9 mouse cellular contexts compared by ENCODE assay signal in genomic region chr9:123496665-123497064, GRCm38 (mm10). TPM values are rescaled to one million over a fixed set of nuclear protein-coding genes. Genes with fewer than 3 reads are reported as not detected.
DNase-seq lines count a peak whose midpoint lies in the region; ATAC-seq lines count a peak whose summit lies in the region.
"Had no signal": no experiment of that assay in that cellular context is flagged by ENCODE, and none has a peak within 500 bp of the region (broad histone marks: within the 10 kb centered on the region; RNA-seq: fewer than 3 reads in every experiment).

No protein-coding gene starts in this region.

- intact Hi-C loops in heart, postnatal 14 days (cut with DNase I): no loop called here

- H3K27ac ChIP-seq in heart, embryonic 14.5 days (replicated peaks in 1 of 2; ENCODE audit: control insufficient read depth in 1 of 2, insufficient read depth in 1 of 2, low read depth in 2 of 2, low read length in 2 of 2): no peak overlapping the region
- peak overlapping the region; percentile 15; the same call in 1 of the 2 replicates for H3K27ac ChIP-seq in intestine, embryonic 15.5 days
- H3K27ac ChIP-seq: midbrain, embryonic 12.5 days had no signal

- H3K4me2 ChIP-seq in heart, embryonic 14.5 days (ENCODE audit: low read length): peak overlapping the region; percentile 54
- peak overlapping the region; percentile 41 for H3K4me2 ChIP-seq in intestine, embryonic 15.5 days (replicated peaks)
- H3K4me2 ChIP-seq: midbrain, embryonic 12.5 days had no signal

- H3K27me3 ChIP-seq in heart, embryonic 14.5 days (ENCODE audit: control insufficient read depth, insufficient read depth, low read length): no peaks in the 10 kb centered on the region
- no peaks in the 10 kb centered on the region for H3K27me3 ChIP-seq in intestine, embryonic 15.5 days (replicated peaks)
- H3K27me3 ChIP-seq: midbrain, embryonic 12.5 days had no signal

- H3K9me3 ChIP-seq in heart, embryonic 14.5 days (ENCODE audit: control insufficient read depth, low read length): no peaks in the 10 kb centered on the region
- no peaks in the 10 kb centered on the region for H3K9me3 ChIP-seq in intestine, embryonic 15.5 days
- H3K9me3 ChIP-seq: midbrain, embryonic 12.5 days had no signal

- no peak for ATAC-seq in heart, embryonic 14.5 days (ENCODE audit: insufficient number of reproducible peaks, insufficient read depth, low FRiP score, low read depth)
- ATAC-seq in intestine, embryonic 15.5 days: peak; percentile 80
- no peak for ATAC-seq in cerebellum, adult (ENCODE audit: insufficient number of reproducible peaks, low FRiP score, low TSS enrichment)
- ATAC-seq in inflammation-experienced regulatory T-cells, adult 6 months: no peak

- peaks cover 10% of the 10 kb centered on the region for H3K36me3 ChIP-seq in heart, embryonic 14.5 days (ENCODE audit: control insufficient read depth, insufficient read depth, low read length)
- 0 out of 2 replicates have a peak, but pooled peaks cover 3% of the 10 kb centered on the region for H3K36me3 ChIP-seq in intestine, embryonic 15.5 days

- H3K4me3 ChIP-seq in heart, embryonic 14.5 days (ENCODE audit: control insufficient read depth in 1 of 2, insufficient read depth in 1 of 2, low read depth in 1 of 2, low read length in 2 of 2): peak overlapping the region in 1 of 2 experiments; percentile 7; a peak in 1 of 4 replicates
- 0 out of 2 replicates have a peak overlapping the region, but pooled peaks have one; percentile 6 for H3K4me3 ChIP-seq in intestine, embryonic 15.5 days (replicated peaks)
- H3K4me3 ChIP-seq: midbrain, embryonic 12.5 days had no signal

- H3K4me1 ChIP-seq in heart, embryonic 14.5 days (ENCODE audit: control insufficient read depth in 2 of 2, insufficient read depth in 2 of 2, low read length in 2 of 2): peaks cover 17 to 38% of the 10 kb centered on the region in 2 experiments
- peaks cover 17% of the 10 kb centered on the region for H3K4me1 ChIP-seq in intestine, embryonic 15.5 days (replicated peaks)

- DNase-seq in heart, postnatal 14 days: no peak
- DNase-seq in R1 (ENCODE audit: low read depth, low spot score): peak; percentile 49
- DNase-seq in liver: peak; percentile 70
- DNase-seq in MN1 (ENCODE audit: low spot score): no peak

- H3K9ac ChIP-seq in heart, embryonic 14.5 days (ENCODE audit: low read length): no peak overlapping the region; the same call in 1 of the 2 replicates
- no peak overlapping the region for H3K9ac ChIP-seq in intestine, embryonic 15.5 days
- H3K9ac ChIP-seq: midbrain, embryonic 12.5 days had no signal

- WGBS in heart, embryonic 14.5 days: 11% methylated on average over 13 of the region's 13 CpGs
- whole genome bisulfite sequencing in intestine, embryonic 15.5 days: 15% methylated on average over 13 of the region's 13 CpGs

RNA-seq across cellular contexts. Expression of gene Limd1, which starts 18.2 kb away (rescaled TPM):
- 50.9 and 56.0 TPM in 2 replicates for polyA plus RNA-seq in heart, embryonic 14.5 days (2014; fragmentation: Nextera tagmentation; extraction: Ambion mirVana)
- 10 to 100 TPM; 41.9 to 43.6 TPM for total RNA-seq in heart, postnatal 14 days (2021)
- 51.9 and 52.3 TPM in 2 replicates for polyA plus RNA-seq in intestine, embryonic 15.5 days (2015; fragmentation: Nextera tagmentation; extraction: Ambion mirVana)
- polyA plus RNA-seq in inflammation-experienced regulatory T-cells, adult 6 months (2017; shearing (Covaris generic)): 10 to 100 TPM; 31.9 to 41.2 (median 36.2) TPM

RNA-seq across cellular contexts. Expression of gene Sacm1l, which starts 32.9 kb away (rescaled TPM):
- 46.2 and 48.2 TPM in 2 replicates for polyA plus RNA-seq in heart, embryonic 14.5 days (2014; fragmentation: Nextera tagmentation; extraction: Ambion mirVana)
- total RNA-seq in heart, postnatal 14 days (2021): 10 to 100 TPM; 33.7 to 38.1 TPM
- polyA plus RNA-seq in intestine, embryonic 15.5 days (2015; fragmentation: Nextera tagmentation; extraction: Ambion mirVana): 67.8 and 69.5 TPM in 2 replicates
- polyA plus RNA-seq in inflammation-experienced regulatory T-cells, adult 6 months (2017; shearing (Covaris generic)): 10 to 100 TPM; 40.9 to 64.1 (median 49.7) TPM

Comparison
In these comparisons a context has a peak if more than half of its experiments do, and no peak if none do; other contexts are left out.
1. DNase-seq: peak in R1 (single experiment) and liver (single experiment); none in heart, postnatal 14 days (0 of 2) and MN1 (single experiment).